Mouse (Mus musculus): Measurements from ENCODE around the gene Cyb561d1.
"Not testable (repeated sequence)": the region's sequence is repeated elsewhere in the genome, so short reads cannot be mapped to it uniquely, and the experiment has no call there.

Gene Cyb561d1

DNA sequence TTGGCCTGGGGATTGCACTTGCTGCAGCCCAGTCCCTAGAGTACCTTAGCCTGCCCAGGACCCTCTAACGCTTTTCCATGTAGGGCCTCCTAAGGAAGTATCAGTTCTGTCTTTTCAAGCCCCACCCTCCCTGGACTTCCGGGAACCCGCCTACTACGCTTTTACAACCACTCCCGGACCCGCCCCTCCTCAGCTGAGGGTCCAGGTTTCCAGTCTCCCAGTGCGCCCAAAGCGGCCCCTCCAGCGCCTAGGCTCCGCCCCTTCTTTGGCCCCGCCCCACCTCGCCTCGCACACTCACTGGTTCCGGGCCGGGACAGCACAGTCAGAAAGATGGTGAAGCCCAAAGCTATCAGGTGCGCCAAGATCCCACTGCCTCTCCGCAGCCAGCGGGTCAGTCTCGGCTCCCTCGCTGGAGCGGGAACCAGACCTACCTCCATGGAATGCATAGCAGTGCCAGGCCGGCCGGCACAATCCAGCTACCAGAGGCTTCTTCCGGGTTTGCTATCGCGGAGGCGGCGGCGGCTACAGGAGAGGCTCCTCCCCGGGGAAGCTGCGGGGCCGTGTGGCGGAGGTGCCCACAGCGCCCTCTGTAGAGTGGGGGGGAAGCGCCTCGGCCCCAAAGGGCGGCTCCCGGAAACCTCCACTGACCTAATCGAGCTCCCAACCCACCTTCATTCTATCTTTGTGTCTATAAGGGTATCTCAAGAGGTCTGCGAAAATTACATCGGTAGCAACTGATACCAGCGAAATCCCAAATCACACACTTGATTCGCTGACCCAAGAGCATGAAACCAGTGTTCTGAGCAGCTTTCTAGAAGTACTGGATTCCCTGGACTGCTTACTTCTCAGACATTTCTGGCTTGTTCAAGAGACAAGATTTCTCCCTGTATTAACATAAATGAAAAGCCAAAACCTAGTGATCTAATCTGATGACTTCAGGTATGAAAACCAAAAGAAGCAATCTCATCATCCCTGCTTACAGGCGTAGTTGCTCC is at the start of gene Cyb561d1:
Gene Cyb561d1 (minus strand): TSS at position 884 of the 995 bp plus-strand sequence.
- peak; percentile 88 for DNase-seq

GRCm38 (mm10) chr3:108246857-108247256 is 45.8 kb upstream of the Cyb561d1 start:
- no peak for DNase-seq

- DNase-seq, result no peak
Observed at GRCm38 (mm10) chr3:108241243-108241839, 40.3 kb upstream of the Cyb561d1 start.

- not testable (repeated sequence) for DNase-seq
Observed at GRCm38 (mm10) chr3:108237474-108238102, 36.6 kb upstream of the Cyb561d1 start.

GRCm38 (mm10) chr3:108231646-108232045 is 30.6 kb upstream of the Cyb561d1 start:
- no peak for DNase-seq

DNA sequence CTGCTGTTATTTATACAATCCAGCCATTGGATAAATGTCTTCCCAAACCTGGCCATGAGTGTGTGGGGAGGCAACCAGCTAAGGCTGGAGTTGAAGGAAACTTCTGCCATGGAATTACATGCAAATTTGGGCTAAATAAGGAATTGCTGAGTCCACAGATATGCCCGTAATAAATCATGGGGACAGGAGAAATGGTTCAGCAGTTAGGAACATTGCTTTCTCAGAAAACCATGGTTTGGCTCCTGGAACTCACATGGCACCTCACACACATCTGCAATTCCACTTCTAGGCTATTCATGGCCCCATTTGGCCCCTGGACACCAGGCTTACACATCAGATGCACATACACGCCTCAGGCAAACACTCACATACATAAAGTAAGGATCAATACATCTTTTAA is 26.5 kb upstream of the Cyb561d1 start:
- DNase-seq, result no peak

- peak; percentile 25 to 51 for DNase-seq
Observed at GRCm38 (mm10) chr3:108226558-108227350, 25.7 kb upstream of the Cyb561d1 start, which contains the start of gene Sypl2. Gene Sypl2 (minus strand): TSS chr3:108226648.

- DNase-seq, result peak; percentile 20
Observed at GRCm38 (mm10) chr3:108225711-108226557, 24.9 kb upstream of the Cyb561d1 start.

DNA sequence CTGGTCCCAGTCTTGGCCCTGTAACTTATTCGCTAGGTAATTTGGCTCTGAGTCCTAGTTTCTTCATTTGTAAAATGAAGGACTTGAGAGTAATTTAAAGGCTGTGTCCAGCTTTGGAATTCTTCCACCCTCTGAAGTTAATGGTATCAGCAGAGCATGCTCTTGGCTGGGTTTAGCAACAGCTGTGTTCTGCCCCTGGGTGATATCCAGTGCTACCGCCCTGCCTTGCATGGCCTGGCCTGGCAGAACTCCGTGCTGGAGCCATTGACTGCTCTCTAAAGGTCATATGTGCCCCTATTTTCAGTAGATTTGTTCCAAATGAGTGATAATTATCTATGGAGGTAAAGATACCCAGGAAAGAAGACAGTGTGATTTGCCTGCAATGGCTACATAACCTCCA is 19.6 kb upstream of the Cyb561d1 start:
- no peak for DNase-seq

- no peak for DNase-seq
Observed at GRCm38 (mm10) chr3:108214734-108215133, 13.7 kb upstream of the Cyb561d1 start.

GRCm38 (mm10) chr3:108212406-108212805 is 11.4 kb upstream of the Cyb561d1 start:
- peak; percentile 43 to 58 for DNase-seq

GRCm38 (mm10) chr3:108211845-108212244 is 10.8 kb upstream of the Cyb561d1 start:
- peak; percentile 52 to 64 for DNase-seq

GRCm38 (mm10) chr3:108210771-108211139 is 9.7 kb upstream of the Cyb561d1 start, which contains the start of gene Atxn7l2:
Gene Atxn7l2 (minus strand): TSS chr3:108210934.
- DNase-seq, result peak; percentile 87 to 91

DNA sequence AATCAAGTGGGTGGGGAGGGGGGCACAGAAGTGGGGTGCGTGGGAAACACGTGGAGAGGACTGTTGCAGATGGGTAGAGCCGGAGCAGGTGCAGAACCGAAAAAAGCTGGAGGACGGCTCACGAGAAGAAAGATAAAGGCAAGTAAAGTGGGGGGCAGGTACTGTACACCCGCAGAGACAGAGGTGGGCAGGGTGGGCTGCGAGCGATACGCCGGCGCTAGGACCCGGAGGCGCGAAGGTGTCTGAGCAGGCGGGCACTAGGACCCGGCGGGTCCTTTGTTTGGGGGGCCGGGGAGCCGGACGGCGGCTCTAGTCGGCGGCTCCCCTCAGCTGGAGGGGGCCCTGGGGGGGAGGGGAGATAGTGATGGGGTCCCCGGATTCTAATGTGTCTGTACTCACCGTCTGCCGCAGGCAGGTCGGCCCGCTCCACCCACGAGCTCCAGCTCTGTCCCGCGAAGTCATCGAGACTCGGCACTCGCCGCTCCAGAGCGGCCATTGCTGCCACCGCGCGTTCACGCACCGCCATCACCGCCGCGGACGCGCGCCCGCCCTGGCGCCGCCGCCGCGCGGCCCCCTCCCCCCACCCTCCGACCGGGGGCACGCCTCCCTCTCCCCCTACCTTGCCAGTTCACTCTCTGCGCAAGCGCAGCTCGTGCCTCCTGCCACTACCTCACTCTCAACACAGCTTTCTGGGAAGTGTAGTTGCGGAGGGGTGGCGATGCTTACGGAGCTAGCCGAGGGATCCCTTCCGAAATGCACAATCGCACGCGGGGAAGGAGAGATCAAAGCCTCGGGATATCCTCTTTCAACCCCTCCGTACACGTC is 9.1 kb upstream of the Cyb561d1 start:
- DNase-seq, result peak; percentile 95 to 96

DNA sequence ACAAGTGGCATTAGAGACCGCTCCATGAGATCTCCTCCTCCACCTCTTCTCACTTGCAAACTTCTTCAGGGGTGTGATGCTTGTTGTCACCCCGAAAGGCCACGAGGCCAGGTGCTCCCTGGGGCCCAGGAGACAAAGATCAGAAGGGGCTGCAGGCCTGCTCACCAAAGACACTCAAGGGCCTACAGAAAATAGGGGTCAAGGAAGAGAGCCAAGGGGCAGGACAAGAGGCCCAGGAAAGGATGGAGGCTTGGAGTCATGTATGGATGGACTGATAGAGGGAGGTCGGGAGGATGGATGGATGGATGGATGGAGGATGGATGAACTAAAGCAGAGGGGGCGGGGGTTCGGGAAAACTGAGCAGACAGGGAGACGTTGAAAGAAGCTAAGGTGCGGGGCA is 8.5 kb upstream of the Cyb561d1 start:
- peak; percentile 49 to 60 for DNase-seq

DNA sequence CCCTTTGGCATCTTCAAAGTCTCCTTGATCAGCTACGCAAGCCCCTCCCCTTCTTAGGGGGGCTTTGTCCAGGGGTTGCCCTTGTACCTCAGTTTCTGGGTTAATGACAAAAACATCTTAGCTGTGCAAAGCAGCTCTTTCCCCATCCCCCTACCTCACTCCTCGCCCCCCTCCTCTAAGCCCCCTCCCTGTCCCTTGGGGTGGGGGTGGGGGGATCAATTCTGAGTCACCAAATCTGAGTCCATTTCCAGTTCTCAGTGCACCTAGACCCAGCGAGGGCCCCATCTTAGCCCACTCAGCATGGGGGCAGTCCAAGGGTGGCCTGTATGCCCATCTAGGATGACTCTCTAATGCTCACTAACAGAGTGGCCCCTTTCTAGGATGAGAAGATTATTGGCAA is 8.0 kb upstream of the Cyb561d1 start:
- peak in 1 of 2 experiments; percentile 30 for DNase-seq

DNA sequence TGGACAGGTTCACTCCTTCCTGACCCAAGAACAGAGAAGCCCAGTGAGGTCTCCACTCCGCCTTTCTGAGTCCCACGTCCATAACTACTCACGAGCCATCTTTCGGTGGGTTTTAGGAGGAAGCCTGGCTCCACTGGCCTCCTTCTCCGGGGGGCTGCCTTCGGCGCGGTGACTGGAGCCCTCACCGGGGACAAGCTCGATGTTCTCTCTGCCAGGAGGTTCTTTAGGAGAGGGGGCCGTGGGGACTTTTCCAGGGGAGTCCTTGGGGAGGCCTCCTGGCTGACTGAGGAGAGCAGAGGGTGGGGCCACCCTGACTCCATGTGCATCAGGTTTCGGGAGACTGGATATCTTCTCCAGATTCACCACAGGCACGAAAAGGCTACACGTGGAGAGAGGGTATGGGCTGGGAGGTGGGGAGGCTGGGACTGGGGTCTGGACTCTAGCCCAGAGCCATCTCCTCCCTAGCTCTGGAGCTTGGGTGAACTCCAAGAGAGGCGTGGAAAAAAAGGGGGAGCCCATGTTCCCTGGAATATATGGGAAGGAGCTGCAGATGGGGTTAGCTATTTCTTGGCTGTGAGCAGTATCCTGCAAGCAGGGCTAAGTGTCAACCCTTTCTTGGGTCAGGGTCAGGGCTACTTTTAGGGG is 5.8 kb upstream of the Cyb561d1 start:
- peak; percentile 59 to 64 for DNase-seq

GRCm38 (mm10) chr3:108205601-108206000 is 4.6 kb upstream of the Cyb561d1 start:
- DNase-seq, result no peak

DNA sequence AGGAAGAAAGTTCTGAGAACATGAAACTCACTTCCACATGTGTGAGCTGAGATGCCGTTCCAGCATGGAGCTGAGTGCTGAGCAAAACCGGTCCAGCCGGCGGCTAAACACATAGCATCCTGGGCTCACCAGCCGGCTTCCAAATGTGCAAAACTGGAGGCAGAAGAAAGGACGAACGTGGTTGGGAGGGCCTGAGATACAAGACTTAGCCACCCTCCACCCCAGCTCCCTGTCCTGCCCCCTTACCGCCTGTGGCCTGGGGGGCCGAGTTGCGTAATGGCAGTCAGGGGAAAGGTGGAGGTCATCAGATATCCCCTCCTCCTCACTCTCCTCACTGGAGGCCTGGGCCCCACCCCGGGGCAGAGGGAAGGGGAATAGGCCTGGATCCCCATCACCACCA is 3.5 kb upstream of the Cyb561d1 start:
- DNase-seq, result peak in 1 of 2 experiments; percentile 11
